Mouse (Mus musculus): ENCODE data around the gene Mrpl2. TPM values are rescaled to one million over a fixed set of nuclear protein-coding genes. Genes with fewer than 3 reads are reported as not detected.

Mrpl2 gene
- 96.7 and 116 TPM in 2 replicates for total RNA-seq (2014; rRNA removed; ENCODE audit: low replicate concordance)
- 152 and 158 TPM in 2 replicates for polyA plus RNA-seq (2015; fragmentation: Nextera tagmentation; extraction: Ambion mirVana)

GRCm38 (mm10) chr17:46645561-46646321 is at the start of gene Mrpl2, which contains the start of gene Klc4:
TSS of gene Mrpl2 (plus strand) at chr17:46646229.
TSS of gene Klc4 (minus strand) at chr17:46646022.
- under 1% methylated on average over 50 of the region's 53 CpGs for WGBS
- TF ChIP-seq CTCF (IDR thresholded peaks at IDR 0.05; ENCODE audit: low read depth) (no peak), EP300 (IDR thresholded peaks at IDR 0.05; ENCODE audit: low read depth) (peak; percentile 76)
- DNase-seq (ENCODE audit: low spot score): peak; percentile 96
- peaks cover 32% of the 10 kb centered on the region for H3K36me3 ChIP-seq (replicated peaks; ENCODE audit: control insufficient read depth, insufficient read depth, low read length)
- peak within 1 kb of the TSS; percentile 93 for H3K4me2 ChIP-seq (ENCODE audit: low read depth, low read length)
- no peaks in the 10 kb centered on the region for H3K9me3 ChIP-seq (replicated peaks; ENCODE audit: control insufficient read depth, low read length)
- peak within 1 kb of the TSS; percentile 91 for H3K9ac ChIP-seq (replicated peaks; ENCODE audit: low read depth, low read length)
- peaks cover 13% of the 10 kb centered on the region for H3K4me1 ChIP-seq (ENCODE audit: control insufficient read depth, insufficient read depth)
- H3K27me3 ChIP-seq (ENCODE audit: control insufficient read depth, insufficient read depth, low read length): no peaks in the 10 kb centered on the region
- peak within 1 kb of the TSS; percentile 86 for H3K27ac ChIP-seq (ENCODE audit: low read depth)
- peak within 1 kb of the TSS; percentile 95 for H3K4me3 ChIP-seq (ENCODE audit: low read depth, low read length)
- ATAC-seq (ENCODE audit: insufficient read depth, low read depth): peak; percentile 80

GRCm38 (mm10) chr17:46597956-46598355 is 48.1 kb upstream of the Mrpl2 start:
- H3K9me3 ChIP-seq (replicated peaks; ENCODE audit: control insufficient read depth, low read length): no peaks in the 10 kb centered on the region
- TF ChIP-seq CTCF (IDR thresholded peaks at IDR 0.05; ENCODE audit: low read depth): no peak
- no peak for TF ChIP-seq EP300 (IDR thresholded peaks at IDR 0.05; ENCODE audit: low read depth)
- no peaks in the 10 kb centered on the region for H3K36me3 ChIP-seq (replicated peaks; ENCODE audit: control insufficient read depth, insufficient read depth, low read length)
- DNase-seq (ENCODE audit: low spot score) (no peak), ATAC-seq (ENCODE audit: insufficient read depth, low read depth) (no peak)
- 77% methylated on average over 11 of the region's 11 CpGs for WGBS
- no peaks in the 10 kb centered on the region for H3K27me3 ChIP-seq (ENCODE audit: control insufficient read depth, insufficient read depth, low read length)
- H3K4me1 ChIP-seq (ENCODE audit: control insufficient read depth, insufficient read depth): 0 out of 2 replicates have a peak, but pooled peaks cover 4% of the 10 kb centered on the region
- no peak overlapping the region for H3K9ac ChIP-seq (replicated peaks; ENCODE audit: low read depth, low read length)
- H3K4me3 ChIP-seq (ENCODE audit: low read depth, low read length): no peak overlapping the region
- no peak overlapping the region for H3K4me2 ChIP-seq (ENCODE audit: low read depth, low read length)
- no peak overlapping the region for H3K27ac ChIP-seq (ENCODE audit: low read depth)

- H3K27ac ChIP-seq (ENCODE audit: low read depth): no peak overlapping the region
- no peaks in the 10 kb centered on the region for H3K9me3 ChIP-seq (replicated peaks; ENCODE audit: control insufficient read depth, low read length)
- WGBS: 70% methylated on average over 4 of the region's 4 CpGs
- H3K9ac ChIP-seq (replicated peaks; ENCODE audit: low read depth, low read length): no peak overlapping the region
- DNase-seq (ENCODE audit: low spot score) (no peak), ATAC-seq (ENCODE audit: insufficient read depth, low read depth) (no peak)
- TF ChIP-seq CTCF (IDR thresholded peaks at IDR 0.05; ENCODE audit: low read depth) (no peak), EP300 (IDR thresholded peaks at IDR 0.05; ENCODE audit: low read depth) (no peak)
- no peak overlapping the region for H3K4me3 ChIP-seq (ENCODE audit: low read depth, low read length)
- no peaks in the 10 kb centered on the region for H3K36me3 ChIP-seq (replicated peaks; ENCODE audit: control insufficient read depth, insufficient read depth, low read length)
- no peaks in the 10 kb centered on the region for H3K27me3 ChIP-seq (ENCODE audit: control insufficient read depth, insufficient read depth, low read length)
- H3K4me2 ChIP-seq (ENCODE audit: low read depth, low read length): no peak overlapping the region
- H3K4me1 ChIP-seq (ENCODE audit: control insufficient read depth, insufficient read depth): no peaks in the 10 kb centered on the region
These were observed 47.1 kb upstream of the Mrpl2 start for GRCm38 (mm10) chr17:46598963-46599362.

- H3K9me3 ChIP-seq (replicated peaks; ENCODE audit: control insufficient read depth, low read length): no peaks in the 10 kb centered on the region
- H3K9ac ChIP-seq (replicated peaks; ENCODE audit: low read depth, low read length): no peak overlapping the region
- no peaks in the 10 kb centered on the region for H3K4me1 ChIP-seq (ENCODE audit: control insufficient read depth, insufficient read depth)
- WGBS: 94% methylated on average over 2 of the region's 2 CpGs
- TF ChIP-seq CTCF (IDR thresholded peaks at IDR 0.05; ENCODE audit: low read depth) (no peak), EP300 (IDR thresholded peaks at IDR 0.05; ENCODE audit: low read depth) (no peak)
- no peaks in the 10 kb centered on the region for H3K36me3 ChIP-seq (replicated peaks; ENCODE audit: control insufficient read depth, insufficient read depth, low read length)
- H3K4me2 ChIP-seq (ENCODE audit: low read depth, low read length): no peak overlapping the region
- no peak overlapping the region for H3K27ac ChIP-seq (ENCODE audit: low read depth)
- ATAC-seq (ENCODE audit: insufficient read depth, low read depth) (no peak), DNase-seq (ENCODE audit: low spot score) (no peak)
- H3K4me3 ChIP-seq (ENCODE audit: low read depth, low read length): no peak overlapping the region
- no peaks in the 10 kb centered on the region for H3K27me3 ChIP-seq (ENCODE audit: control insufficient read depth, insufficient read depth, low read length)
These were observed 45.5 kb upstream of the Mrpl2 start for GRCm38 (mm10) chr17:46600569-46600968.

GRCm38 (mm10) chr17:46602212-46602611 is 43.8 kb upstream of the Mrpl2 start:
- peak; percentile 35 for DNase-seq (ENCODE audit: low spot score)

More at GRCm38 (mm10) chr17:46602212-46602611, 43.8 kb upstream of the Mrpl2 start:
- Histone ChIP-seq H3K27ac (ENCODE audit: low read depth) (peak overlapping the region; percentile 26; the same call in 1 of the 2 replicates), H3K36me3 (replicated peaks; ENCODE audit: control insufficient read depth, insufficient read depth, low read length) (no peaks in the 10 kb centered on the region), H3K27me3 (ENCODE audit: control insufficient read depth, insufficient read depth, low read length) (no peaks in the 10 kb centered on the region), H3K9ac (replicated peaks; ENCODE audit: low read depth, low read length) (no peak overlapping the region), H3K4me1 (ENCODE audit: control insufficient read depth, insufficient read depth) (no peaks in the 10 kb centered on the region), H3K4me2 (ENCODE audit: low read depth, low read length) (no peak overlapping the region), H3K9me3 (replicated peaks; ENCODE audit: control insufficient read depth, low read length) (no peaks in the 10 kb centered on the region), H3K4me3 (ENCODE audit: low read depth, low read length) (no peak overlapping the region)
- TF ChIP-seq EP300 (IDR thresholded peaks at IDR 0.05; ENCODE audit: low read depth) (no peak), CTCF (IDR thresholded peaks at IDR 0.05; ENCODE audit: low read depth) (no peak)
- 14% methylated on average over 9 of the region's 9 CpGs for WGBS
- peak; percentile 27; the same call in 1 of the 2 replicates for ATAC-seq (ENCODE audit: insufficient read depth, low read depth)
